Mouse (Mus musculus) kidney, postnatal 14 days (tissue): ENCODE results near the gene 6030468B19Rik.

Experiments used
- DNase-seq: peaks from one replicate; pipeline ENCODE4 v3.0.0; 2022; ENCODE audit warnings: mixed read lengths

Gene 6030468B19Rik

GRCm38 (mm10) chr11:117797511-117798159 is at the start of gene 6030468B19Rik:
Gene 6030468B19Rik, plus strand, starts transcription at chr11:117797660.
- DNase-seq, result no peak

- DNase-seq, result no peak
Observed at GRCm38 (mm10) chr11:117748628-117749027, 48.8 kb upstream of the 6030468B19Rik start.

GRCm38 (mm10) chr11:117749414-117749813 is 48.0 kb upstream of the 6030468B19Rik start:
- DNase-seq, result no peak

GRCm38 (mm10) chr11:117751544-117751943 is 45.9 kb upstream of the 6030468B19Rik start:
- DNase-seq, result peak; percentile 42

- no peak for DNase-seq
Observed at GRCm38 (mm10) chr11:117755891-117756290, 41.6 kb upstream of the 6030468B19Rik start.

GRCm38 (mm10) chr11:117759267-117759666 is 38.2 kb upstream of the 6030468B19Rik start:
- DNase-seq, result no peak

- peak; percentile 59 for DNase-seq
Observed at GRCm38 (mm10) chr11:117760374-117761119, 36.9 kb upstream of the 6030468B19Rik start.

GRCm38 (mm10) chr11:117761801-117762200 is 35.7 kb upstream of the 6030468B19Rik start:
- no peak for DNase-seq

GRCm38 (mm10) chr11:117762246-117762645 is 35.2 kb upstream of the 6030468B19Rik start:
- no peak for DNase-seq

GRCm38 (mm10) chr11:117764319-117764718 is 33.1 kb upstream of the 6030468B19Rik start:
- DNase-seq, result no peak

- no peak for DNase-seq
Observed at GRCm38 (mm10) chr11:117765361-117765760, 32.1 kb upstream of the 6030468B19Rik start.

GRCm38 (mm10) chr11:117766275-117766674 is 31.2 kb upstream of the 6030468B19Rik start:
- no peak for DNase-seq

- peak; percentile 48 for DNase-seq
Observed at GRCm38 (mm10) chr11:117768725-117769682, 28.5 kb upstream of the 6030468B19Rik start.

- no peak for DNase-seq
Observed at GRCm38 (mm10) chr11:117769683-117770047, 27.8 kb upstream of the 6030468B19Rik start.

GRCm38 (mm10) chr11:117770407-117770806 is 27.1 kb upstream of the 6030468B19Rik start:
- no peak for DNase-seq

GRCm38 (mm10) chr11:117772352-117772751 is 25.1 kb upstream of the 6030468B19Rik start:
- DNase-seq, result no peak

- no peak for DNase-seq
Observed at GRCm38 (mm10) chr11:117774925-117775324, 22.5 kb upstream of the 6030468B19Rik start.

- DNase-seq, result no peak
Observed at GRCm38 (mm10) chr11:117775540-117775939, 21.9 kb upstream of the 6030468B19Rik start.

GRCm38 (mm10) chr11:117776085-117776792 is 21.2 kb upstream of the 6030468B19Rik start:
- DNase-seq, result no peak

GRCm38 (mm10) chr11:117777111-117777510 is 20.3 kb upstream of the 6030468B19Rik start:
- DNase-seq, result no peak

GRCm38 (mm10) chr11:117778031-117778430 is 19.4 kb upstream of the 6030468B19Rik start:
- DNase-seq, result peak; percentile 60

- DNase-seq, result peak; percentile 61
Observed at GRCm38 (mm10) chr11:117778851-117779433, 18.5 kb upstream of the 6030468B19Rik start.
